Mouse (Mus musculus): Measurements from ENCODE around the gene Grap2. TPM values are rescaled to one million over a fixed set of nuclear protein-coding genes. Genes with fewer than 3 reads are reported as not detected.

Grap2 gene
- total and polyA plus RNA-seq, 2 experiments from 2014 or later, result not detected

- Histone ChIP-seq H3K4me2 (ENCODE audit: low read depth) (no peak overlapping the region), H3K4me1 (ENCODE audit: insufficient read depth) (peaks cover 9% of the 10 kb centered on the region; the same call in 1 of the 2 replicates), H3K36me3 (ENCODE audit: insufficient read depth) (no peaks in the 10 kb centered on the region), H3K4me3 (ENCODE audit: low read depth, low read length) (no peak overlapping the region), H3K27ac (ENCODE audit: low read depth, low read length) (no peak overlapping the region), H3K9me3 (ENCODE audit: low read length) (no peaks in the 10 kb centered on the region), H3K9ac (no peak overlapping the region), H3K27me3 (ENCODE audit: insufficient read depth, low read length) (no peaks in the 10 kb centered on the region; the same call in 1 of the 2 replicates)
- WGBS, result 59% methylated on average over 2 of the region's 2 CpGs
- no peak for TF ChIP-seq CTCF (IDR thresholded peaks at IDR 0.05; ENCODE audit: low read depth)
- ATAC-seq (no peak), DNase-seq (no peak)
Measured at GRCm38 (mm10) chr15:80672810-80673209, 100.4 kb downstream of the Grap2 start.

- H3K4me2 ChIP-seq (ENCODE audit: low read depth), result no peak overlapping the region
- WGBS, result 72% methylated on average over 4 of the region's 4 CpGs
Measured at GRCm38 (mm10) chr15:80673337-80674095, 101.1 kb downstream of the Grap2 start.

GRCm38 (mm10) chr15:80674700-80675099, 102.3 kb downstream of the Grap2 start:
- H3K9me3 ChIP-seq (ENCODE audit: low read length), result no peaks in the 10 kb centered on the region
- TF ChIP-seq CTCF (IDR thresholded peaks at IDR 0.05; ENCODE audit: low read depth), result no peak
- H3K27me3 ChIP-seq (ENCODE audit: insufficient read depth, low read length), result no peaks in the 10 kb centered on the region; the same call in 1 of the 2 replicates
- no peak overlapping the region for H3K27ac ChIP-seq (ENCODE audit: low read depth, low read length)
- peaks cover 12% of the 10 kb centered on the region; the same call in 1 of the 2 replicates for H3K4me1 ChIP-seq (ENCODE audit: insufficient read depth)
- ATAC-seq, result no peak
- H3K9ac ChIP-seq, result no peak overlapping the region
- WGBS, result 85% methylated on average over 6 of the region's 6 CpGs
- H3K4me2 ChIP-seq (ENCODE audit: low read depth), result no peak overlapping the region
- DNase-seq, result no peak
- no peaks in the 10 kb centered on the region for H3K36me3 ChIP-seq (ENCODE audit: insufficient read depth)
- H3K4me3 ChIP-seq (ENCODE audit: low read depth, low read length), result no peak overlapping the region

More at GRCm38 (mm10) chr15:80673337-80674095, 101.1 kb downstream of the Grap2 start:
- Histone ChIP-seq H3K9ac (no peak overlapping the region), H3K36me3 (ENCODE audit: insufficient read depth) (no peaks in the 10 kb centered on the region), H3K4me1 (ENCODE audit: insufficient read depth) (peaks cover 9% of the 10 kb centered on the region; the same call in 1 of the 2 replicates), H3K27ac (ENCODE audit: low read depth, low read length) (no peak overlapping the region), H3K9me3 (ENCODE audit: low read length) (no peaks in the 10 kb centered on the region), H3K4me3 (ENCODE audit: low read depth, low read length) (no peak overlapping the region), H3K27me3 (ENCODE audit: insufficient read depth, low read length) (no peaks in the 10 kb centered on the region; the same call in 1 of the 2 replicates)
- no peak for TF ChIP-seq CTCF (IDR thresholded peaks at IDR 0.05; ENCODE audit: low read depth)
- DNase-seq, result no peak
- ATAC-seq, result no peak

GRCm38 (mm10) chr15:80679515-80680215, 107.3 kb downstream of the Grap2 start:
- DNase-seq (peak; percentile 73), ATAC-seq (peak; percentile 80)
- no peak overlapping the region for H3K4me3 ChIP-seq (ENCODE audit: low read depth, low read length)
- H3K27ac ChIP-seq (ENCODE audit: low read depth, low read length), result no peak overlapping the region
- 23% methylated on average over 8 of the region's 8 CpGs for WGBS
- no peaks in the 10 kb centered on the region for H3K9me3 ChIP-seq (ENCODE audit: low read length)
- H3K4me1 ChIP-seq (ENCODE audit: insufficient read depth), result peaks cover 4% of the 10 kb centered on the region; the same call in 1 of the 2 replicates
- H3K36me3 ChIP-seq (ENCODE audit: insufficient read depth), result no peaks in the 10 kb centered on the region
- no peak overlapping the region for H3K9ac ChIP-seq
- H3K4me2 ChIP-seq (ENCODE audit: low read depth), result no peak overlapping the region
- H3K27me3 ChIP-seq (ENCODE audit: insufficient read depth, low read length), result no peaks in the 10 kb centered on the region
- no peak for TF ChIP-seq CTCF (IDR thresholded peaks at IDR 0.05; ENCODE audit: low read depth)

GRCm38 (mm10) chr15:80680347-80681030, 108.1 kb downstream of the Grap2 start:
- no peak overlapping the region for H3K9ac ChIP-seq
- no peak for DNase-seq
- ATAC-seq, result no peak
- H3K4me3 ChIP-seq (ENCODE audit: low read depth, low read length), result no peak overlapping the region
- H3K27me3 ChIP-seq (ENCODE audit: insufficient read depth, low read length), result no peaks in the 10 kb centered on the region
- no peak overlapping the region for H3K27ac ChIP-seq (ENCODE audit: low read depth, low read length)
- H3K4me1 ChIP-seq (ENCODE audit: insufficient read depth), result peaks cover 4% of the 10 kb centered on the region; the same call in 1 of the 2 replicates
- H3K9me3 ChIP-seq (ENCODE audit: low read length), result no peaks in the 10 kb centered on the region
- H3K36me3 ChIP-seq (ENCODE audit: insufficient read depth), result no peaks in the 10 kb centered on the region
- no peak for TF ChIP-seq CTCF (IDR thresholded peaks at IDR 0.05; ENCODE audit: low read depth)
- 57% methylated on average over 7 of the region's 7 CpGs for WGBS
- no peak overlapping the region for H3K4me2 ChIP-seq (ENCODE audit: low read depth)

- Histone ChIP-seq H3K27me3 (ENCODE audit: insufficient read depth, low read length) (no peaks in the 10 kb centered on the region), H3K4me1 (ENCODE audit: insufficient read depth) (peaks cover 4% of the 10 kb centered on the region; the same call in 1 of the 2 replicates), H3K9ac (no peak overlapping the region), H3K4me3 (ENCODE audit: low read depth, low read length) (no peak overlapping the region), H3K36me3 (ENCODE audit: insufficient read depth) (no peaks in the 10 kb centered on the region), H3K9me3 (ENCODE audit: low read length) (no peaks in the 10 kb centered on the region), H3K4me2 (ENCODE audit: low read depth) (no peak overlapping the region), H3K27ac (ENCODE audit: low read depth, low read length) (no peak overlapping the region)
- TF ChIP-seq CTCF (IDR thresholded peaks at IDR 0.05; ENCODE audit: low read depth), result no peak
- ATAC-seq (peak; percentile 17; the same call in 1 of the 2 replicates), DNase-seq (no peak)
- WGBS, result 45% methylated on average over 4 of the region's 4 CpGs
Measured at GRCm38 (mm10) chr15:80681466-80681881, 109.1 kb downstream of the Grap2 start.
